Mouse (Mus musculus) thymus, adult 2 months (tissue): ENCODE data around the gene Pla2g2f.

Experiments
- CTCF ChIP-seq: fragments of 200-500 bp; IDR thresholded peaks from 2 replicates; pipeline ENCODE4 v1.5.1; 2012; ENCODE audit warnings: mild to moderate bottlenecking, control low read depth, low read length, moderate library complexity, borderline replicate concordance; ENCODE audit not compliant: control insufficient read depth, poor library complexity, insufficient read depth; ENCODE audit errors: extremely low read depth
- POLR2A ChIP-seq: fragments of 200-500 bp; IDR thresholded peaks from 2 replicates; pipeline ENCODE4 v1.6.1; 2012; ENCODE audit warnings: mild to moderate bottlenecking, low read length, control low read depth, moderate library complexity; ENCODE audit not compliant: control insufficient read depth, poor library complexity, insufficient read depth; ENCODE audit errors: extremely low read depth

- TF ChIP-seq CTCF, result no peak
- no peak for TF ChIP-seq POLR2A
Measured at GRCm38 (mm10) chr4:138782098-138782497, 24.7 kb upstream of the Pla2g2f start.
